In the genomic region with DNA sequence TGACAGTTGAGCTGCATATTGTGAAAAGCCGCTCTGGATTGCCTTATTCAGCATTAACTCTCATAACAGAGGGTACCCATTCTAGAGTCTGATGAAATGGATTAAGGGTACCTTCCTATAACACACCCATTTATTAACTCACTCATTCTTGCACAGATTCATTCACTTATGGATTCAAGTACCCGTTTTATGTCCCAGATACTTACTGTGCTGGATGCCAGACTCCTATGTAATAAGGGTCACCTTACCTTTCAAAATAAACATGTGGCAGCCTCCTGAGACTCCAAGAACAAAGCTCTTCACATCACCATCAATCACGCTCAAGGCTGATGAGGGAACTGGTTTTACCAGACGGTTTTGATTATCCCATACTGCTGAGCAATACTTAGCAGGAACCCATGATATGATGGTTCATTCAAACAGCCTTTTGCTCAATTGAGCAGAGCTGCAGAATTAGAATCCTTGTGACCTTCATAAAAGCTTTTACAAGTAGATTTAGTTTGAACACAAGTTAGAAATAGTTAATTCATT, we compare ENCODE assay signal across 27 mouse cellular contexts.
DNase-seq lines count a peak whose midpoint lies in the region; ATAC-seq and TF ChIP-seq lines count a peak whose summit lies in the region.
"Had no signal": no experiment of that assay in that cellular context is flagged by ENCODE, and none has a peak within 500 bp of the region (broad histone marks: within the 10 kb centered on the region; RNA-seq: fewer than 3 reads in every experiment).

No protein-coding gene starts in this region.

- no peak overlapping the region for H3K4me3 ChIP-seq in embryonic facial prominence, embryonic 14.5 days (ENCODE audit: low read depth, low read length)
- no peak overlapping the region for H3K4me3 ChIP-seq in limb, embryonic 14.5 days (replicated peaks; ENCODE audit: low read length)
- H3K4me3 ChIP-seq: embryonic facial prominence, embryonic 15.5 days; gastrocnemius, adult 2 months; heart, embryonic 15.5 days; hindbrain, embryonic 15.5 days; limb, embryonic 15.5 days; lung, embryonic 15.5 days; myocyte had no signal

- no peaks in the 10 kb centered on the region for H3K36me3 ChIP-seq in embryonic facial prominence, embryonic 14.5 days (ENCODE audit: control insufficient read depth, insufficient read depth, low read length)
- H3K36me3 ChIP-seq in limb, embryonic 14.5 days (ENCODE audit: control insufficient read depth, insufficient read depth, low read length), result no peaks in the 10 kb centered on the region
- H3K36me3 ChIP-seq: embryonic facial prominence, embryonic 15.5 days; heart, embryonic 15.5 days; hindbrain, embryonic 15.5 days; limb, embryonic 15.5 days; lung, embryonic 15.5 days had no signal

- H3K9ac ChIP-seq in embryonic facial prominence, embryonic 14.5 days (ENCODE audit: low read depth, low read length), result no peak overlapping the region
- no peak overlapping the region for H3K9ac ChIP-seq in limb, embryonic 14.5 days (ENCODE audit: low read depth, low read length, severe bottlenecking)
- H3K9ac ChIP-seq: embryonic facial prominence, embryonic 15.5 days; heart, embryonic 15.5 days; hindbrain, embryonic 15.5 days; limb, embryonic 15.5 days; liver, embryonic 14.5 days; lung, embryonic 15.5 days had no signal

- no peak overlapping the region for H3K27ac ChIP-seq in embryonic facial prominence, embryonic 14.5 days (replicated peaks; ENCODE audit: low read depth, low read length)
- no peak overlapping the region for H3K27ac ChIP-seq in limb, embryonic 14.5 days (replicated peaks; ENCODE audit: low read depth, low read length)
- H3K27ac ChIP-seq: embryonic facial prominence, embryonic 15.5 days; gastrocnemius, adult 2 months; heart, embryonic 15.5 days; hindbrain, embryonic 15.5 days; limb, embryonic 15.5 days; liver, embryonic 14.5 days; lung, embryonic 15.5 days had no signal

- intact Hi-C loops in gastrocnemius, postnatal 14 days (cut with DNase I; ENCODE audit: low total_unique reads), result no loop called here

- H3K4me1 ChIP-seq in embryonic facial prominence, embryonic 14.5 days (ENCODE audit: control insufficient read depth, insufficient read depth, low read length), result no peaks in the 10 kb centered on the region
- no peaks in the 10 kb centered on the region for H3K4me1 ChIP-seq in limb, embryonic 14.5 days (ENCODE audit: control insufficient read depth, insufficient read depth, low read length)
- H3K4me1 ChIP-seq: embryonic facial prominence, embryonic 15.5 days; heart, embryonic 15.5 days; hindbrain, embryonic 15.5 days; limb, embryonic 15.5 days; lung, embryonic 15.5 days had no signal

- H3K27me3 ChIP-seq in embryonic facial prominence, embryonic 14.5 days (replicated peaks; ENCODE audit: control insufficient read depth, insufficient read depth, low read length), result no peaks in the 10 kb centered on the region
- no peaks in the 10 kb centered on the region for H3K27me3 ChIP-seq in limb, embryonic 14.5 days (ENCODE audit: control insufficient read depth, insufficient read depth, low read length)
- H3K27me3 ChIP-seq: embryonic facial prominence, embryonic 15.5 days; heart, embryonic 15.5 days; hindbrain, embryonic 15.5 days; limb, embryonic 15.5 days; lung, embryonic 15.5 days had no signal

- no peak overlapping the region for H3K4me2 ChIP-seq in embryonic facial prominence, embryonic 14.5 days (ENCODE audit: low read depth, low read length)
- no peak overlapping the region for H3K4me2 ChIP-seq in limb, embryonic 14.5 days (replicated peaks; ENCODE audit: low read depth, low read length, severe bottlenecking)
- H3K4me2 ChIP-seq: embryonic facial prominence, embryonic 15.5 days; heart, embryonic 15.5 days; hindbrain, embryonic 15.5 days; limb, embryonic 15.5 days; lung, embryonic 15.5 days had no signal

- DNase-seq in embryo, embryonic 10 days (ENCODE audit: low spot score), result peak; percentile 77
- peak; percentile 78 for DNase-seq in embryo, embryonic 11 days
- peak; percentile 57 for DNase-seq in embryonic facial prominence, embryonic 14.5 days (ENCODE audit: low spot score)
- DNase-seq in limb, embryonic 14.5 days (ENCODE audit: low spot score), result peak; percentile 37
- no peak for DNase-seq in spleen, adult 12 weeks (ENCODE audit: low spot score)
- DNase-seq in layer of hippocampus, adult 18-20 months (ENCODE audit: low spot score in 2 of 2), result no peak
- DNase-seq in gastrocnemius, postnatal 14 days, result no peak
- DNase-seq: adrenal gland, adult 8-10 months; cerebellum, adult 2 months; cerebellum, postnatal 25 days; gastrocnemius, adult 2 months; heart, postnatal 36 days; kidney, postnatal 25 days; layer of hippocampus, postnatal 36 days; lung, postnatal 4 days; right cerebral cortex, postnatal 25 days had no signal

- TF ChIP-seq POLR2A in limb, embryonic 14.5 days (IDR thresholded peaks at IDR 0.05; ENCODE audit: borderline replicate concordance, extremely low read depth, insufficient read depth, insufficient read length), result no peak

- WGBS in embryonic facial prominence, embryonic 14.5 days, result 16% methylated on average over 4 of the region's 4 CpGs
- WGBS in limb, embryonic 14.5 days, result 17% methylated on average over 4 of the region's 4 CpGs

- ATAC-seq in embryonic facial prominence, embryonic 14.5 days (ENCODE audit: low read depth), result peak; percentile 44; the same call in 1 of the 2 replicates
- no peak for ATAC-seq in limb, embryonic 14.5 days (ENCODE audit: low FRiP score, low read depth)
- ATAC-seq: activated CD4-positive, CD25-positive, alpha-beta regulatory T cell, adult 4 months; forebrain, embryonic 16.5 days; intestine, postnatal 0 days; midbrain, embryonic 16.5 days had no signal

- H3K9me3 ChIP-seq in embryonic facial prominence, embryonic 14.5 days (ENCODE audit: control insufficient read depth, low read length), result no peaks in the 10 kb centered on the region
- H3K9me3 ChIP-seq in limb, embryonic 14.5 days (ENCODE audit: control insufficient read depth, low read length), result no peaks in the 10 kb centered on the region
- H3K9me3 ChIP-seq: embryonic facial prominence, embryonic 15.5 days; heart, embryonic 15.5 days; hindbrain, embryonic 15.5 days; limb, embryonic 15.5 days; lung, embryonic 15.5 days had no signal

Comparison
In these comparisons a context has a peak if more than half of its experiments do, and no peak if none do; other contexts are left out.
1. DNase-seq: peak in embryo, embryonic 10 days (single experiment), embryo, embryonic 11 days (single experiment), embryonic facial prominence, embryonic 14.5 days (single experiment) and limb, embryonic 14.5 days (single experiment); none in spleen, adult 12 weeks (single experiment), layer of hippocampus, adult 18-20 months (0 of 2) and gastrocnemius, postnatal 14 days (single experiment).